Mouse (Mus musculus): ENCODE measurements around the gene Gm3880.
"Not testable (repeated sequence)": the region's sequence is repeated elsewhere in the genome, so short reads cannot be mapped to it uniquely, and the experiment has no call there.

Gene Gm3880

GRCm38 (mm10) chrX:102686872-102687271 lies at the start of gene Gm3880:
Gene Gm3880 (minus strand): TSS chrX:102686972.
- DNase-seq: not testable (repeated sequence)

DNA sequence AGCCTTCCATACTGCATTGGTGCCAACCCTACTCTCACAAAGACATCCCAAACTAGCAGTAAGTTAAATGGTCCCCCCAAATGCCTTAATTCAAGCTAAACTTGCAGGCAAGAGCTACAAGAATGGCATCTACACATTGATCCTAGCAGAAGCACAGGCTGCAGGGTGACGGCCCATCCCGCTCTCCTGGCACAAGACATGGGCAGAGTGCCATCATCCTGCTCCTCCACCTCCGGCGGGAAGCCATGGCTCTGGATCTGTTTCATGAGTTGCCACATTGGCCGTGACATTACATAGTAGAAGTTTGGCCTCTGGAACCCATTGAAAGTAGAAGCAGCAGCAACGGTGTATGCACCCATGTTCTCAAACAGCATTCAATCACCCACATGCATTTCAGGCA lies 37.5 kb upstream of the Gm3880 start:
- DNase-seq: not testable (repeated sequence)

DNA sequence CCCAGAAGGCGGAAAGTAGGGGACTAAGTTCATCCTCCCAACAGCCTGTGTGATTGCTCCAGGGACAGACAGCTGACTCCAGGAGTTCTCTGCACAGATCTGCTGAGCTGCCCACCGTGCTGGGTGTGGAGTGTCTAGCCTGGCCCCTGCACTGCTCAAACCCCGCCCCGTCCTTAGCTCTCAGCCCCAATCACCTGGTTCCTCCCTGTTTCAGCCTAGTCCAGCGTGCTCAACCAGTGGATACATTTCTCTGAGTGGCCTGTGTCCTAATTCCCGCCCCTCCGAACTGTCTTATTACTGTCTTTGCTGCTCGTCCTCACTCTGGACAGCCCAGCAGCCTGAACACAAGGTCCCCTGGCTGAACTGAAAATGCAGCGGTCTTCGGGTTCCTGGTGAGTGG lies 20.8 kb upstream of the Gm3880 start, which contains the start of the genes Gm9112 and Dmrtc1b:
TSS of gene Gm9112 (minus strand) at position 101 of the 400 bp plus-strand sequence.
TSS of gene Dmrtc1b (plus strand) at position 331 of the 400 bp plus-strand sequence.
- DNase-seq: not testable (repeated sequence)

- not testable (repeated sequence) for DNase-seq
Measured at GRCm38 (mm10) chrX:102700636-102701035, 13.9 kb upstream of the Gm3880 start.

- peak; percentile 3 for DNase-seq
Measured at GRCm38 (mm10) chrX:102689252-102689651, 2.5 kb upstream of the Gm3880 start.

DNA sequence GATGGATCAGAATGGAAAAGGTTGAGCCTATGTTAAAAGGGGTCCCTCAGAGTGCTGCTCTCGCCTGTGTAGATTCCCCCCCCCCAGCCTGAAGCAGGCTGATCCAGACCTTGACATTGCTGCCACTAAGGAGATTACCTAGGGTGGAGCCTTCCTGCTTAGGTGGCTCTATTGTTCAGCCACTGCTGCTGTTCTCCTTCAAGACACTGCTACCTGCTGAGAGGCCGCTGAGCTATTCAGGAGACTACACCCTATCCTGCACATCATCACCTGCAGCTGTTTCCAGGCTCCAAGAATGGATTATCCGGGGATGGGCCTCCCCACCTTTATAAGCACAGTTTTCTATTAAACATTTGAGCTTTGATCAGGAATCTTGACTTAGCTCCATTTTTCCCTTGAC lies 2.1 kb downstream of the Gm3880 start:
- DNase-seq: not testable (repeated sequence)

- no peak for DNase-seq
Measured at GRCm38 (mm10) chrX:102666641-102667040, 20.1 kb downstream of the Gm3880 start.

DNA sequence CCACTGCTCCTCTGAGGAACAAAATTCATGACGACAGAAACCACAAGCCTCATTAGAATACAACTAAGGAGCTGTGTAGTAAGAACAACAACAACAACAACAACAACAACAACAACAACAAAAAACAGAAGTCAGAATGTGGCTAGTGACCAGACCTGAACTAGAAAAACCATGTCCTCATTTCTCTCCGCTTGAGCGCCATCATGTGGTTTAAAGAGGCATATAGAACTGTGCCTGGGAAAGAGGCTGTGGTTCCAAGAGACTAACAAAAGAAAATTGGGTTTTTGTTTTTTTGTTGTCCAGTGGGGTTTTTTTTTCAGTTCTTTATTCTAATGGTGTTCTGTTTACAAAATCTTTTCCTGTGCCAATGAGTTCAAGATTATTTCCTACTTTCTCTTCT lies 26.1 kb downstream of the Gm3880 start:
- no peak for DNase-seq

GRCm38 (mm10) chrX:102645691-102646090 lies 41.1 kb downstream of the Gm3880 start:
- no peak for DNase-seq

- DNase-seq: no peak
Measured at GRCm38 (mm10) chrX:102645146-102645545, 41.6 kb downstream of the Gm3880 start.

GRCm38 (mm10) chrX:102644573-102644951 lies 42.2 kb downstream of the Gm3880 start:
- DNase-seq: no peak

- DNase-seq: peak; percentile 63
Measured at GRCm38 (mm10) chrX:102643823-102644572, 42.8 kb downstream of the Gm3880 start, which contains the start of gene Phka1. Gene Phka1 (minus strand): TSS chrX:102644246.

Data from right cerebral cortex, postnatal 4 days (tissue).